In the genomic region with DNA sequence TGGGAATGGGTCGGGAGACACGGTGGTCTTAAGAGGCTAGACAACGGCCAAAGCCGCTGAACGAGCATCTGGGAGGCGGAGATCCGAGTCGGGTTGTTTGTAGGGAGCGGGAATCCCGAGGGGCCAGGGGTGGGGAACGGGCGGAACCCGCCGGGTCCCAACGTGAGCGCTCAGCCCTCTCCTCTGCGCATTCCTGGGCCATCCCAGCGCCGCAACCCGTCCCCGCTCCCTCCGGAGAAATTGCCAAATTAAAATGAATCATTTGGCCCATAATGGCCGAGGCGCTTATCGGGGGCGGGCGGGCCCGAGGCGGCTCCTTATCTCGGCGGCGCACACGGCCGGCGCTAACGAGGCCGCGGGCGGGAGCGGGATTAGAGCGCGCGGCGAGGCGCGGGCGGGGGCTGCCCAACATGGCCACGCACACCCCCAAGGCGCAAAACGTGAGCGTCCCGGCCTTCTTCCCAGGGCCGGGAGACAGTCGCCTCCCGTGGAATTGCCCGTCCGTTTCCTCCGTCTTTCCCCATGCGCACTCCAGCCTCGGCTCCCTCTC, we compare ENCODE assay signal across 8 mouse cellular contexts. TPM values are rescaled to one million over a fixed set of nuclear protein-coding genes. Genes with fewer than 3 reads are reported as not detected.
DNase-seq lines count a peak whose midpoint lies in the region; ATAC-seq and TF ChIP-seq lines count a peak whose summit lies in the region.

Tal1 (plus strand) TSS at position 56 of the 550 bp plus-strand sequence.

- ATAC-seq in common myeloid progenitor, adult 5-6 weeks (replicated peaks; ENCODE audit: low read depth, poor library complexity, severe bottlenecking) = peak; percentile 36
- ATAC-seq in heart, embryonic 11.5 days (replicated peaks; ENCODE audit: insufficient number of reproducible peaks, low FRiP score, low TSS enrichment) = peak; percentile 81
- no peak for ATAC-seq in kidney, postnatal 0 days (replicated peaks; ENCODE audit: low FRiP score, low read depth)
- ATAC-seq in stomach, postnatal 0 days (ENCODE audit: low FRiP score, low TSS enrichment) = peak; percentile 67
- no peak; the same call in 1 of the 2 replicates for ATAC-seq in granulocyte monocyte progenitor cell, adult 5-6 weeks (replicated peaks; ENCODE audit: poor library complexity, severe bottlenecking)

- peak within 1 kb of the TSS; percentile 75 for H3K4me2 ChIP-seq in heart, embryonic 11.5 days
- H3K4me2 ChIP-seq in kidney, postnatal 0 days (ENCODE audit: low read length) = peak within 1 kb of the TSS; percentile 72
- H3K4me2 ChIP-seq in stomach, postnatal 0 days (replicated peaks; ENCODE audit: low read depth) = peak within 1 kb of the TSS; percentile 64

- H3K4me3 ChIP-seq in gastrocnemius, adult 2 months = peak within 1 kb of the TSS; percentile 74
- H3K4me3 ChIP-seq in heart, embryonic 11.5 days (ENCODE audit: low read depth, low read length) = peak within 1 kb of the TSS; percentile 56
- H3K4me3 ChIP-seq in kidney, postnatal 0 days (replicated peaks; ENCODE audit: low read depth, low read length) = peak within 1 kb of the TSS; percentile 45
- peak within 1 kb of the TSS; percentile 43 for H3K4me3 ChIP-seq in stomach, postnatal 0 days (ENCODE audit: low read depth, low read length)

- no peaks in the 10 kb centered on the region for H3K9me3 ChIP-seq in heart, embryonic 11.5 days (replicated peaks; ENCODE audit: control insufficient read depth, low read length)
- no peaks in the 10 kb centered on the region for H3K9me3 ChIP-seq in kidney, postnatal 0 days (replicated peaks; ENCODE audit: low read length)
- H3K9me3 ChIP-seq in stomach, postnatal 0 days (ENCODE audit: control insufficient read depth, low read length) = no peaks in the 10 kb centered on the region

- under 1% methylated on average over 53 of the region's 60 CpGs for WGBS in heart, embryonic 11.5 days (ENCODE audit: insufficient replicate concordance)
- WGBS in kidney, postnatal 0 days = under 1% methylated on average over 60 of the region's 60 CpGs
- WGBS in stomach, postnatal 0 days = under 1% methylated on average over 53 of the region's 60 CpGs

- intact Hi-C loops in gastrocnemius, adult 2 months (cut with DNase I) = loop anchor here (10.0 kb wide), 1 partner anchor 152 kb away; the partner anchor contains the start of gene Foxd2

- no peak for TF ChIP-seq CTCF in gastrocnemius, adult 2 months (IDR thresholded peaks at IDR 0.05)
- no peak for TF ChIP-seq CTCF in kidney, postnatal 0 days (IDR thresholded peaks at IDR 0.05; ENCODE audit: low read depth)
- TF ChIP-seq CTCF in stomach, postnatal 0 days (IDR thresholded peaks at IDR 0.05; ENCODE audit: low read depth) = no peak

- H3K36me3 ChIP-seq in heart, embryonic 11.5 days (ENCODE audit: control insufficient read depth, insufficient read depth, low read length) = no peaks in the 10 kb centered on the region
- no peaks in the 10 kb centered on the region for H3K36me3 ChIP-seq in kidney, postnatal 0 days (ENCODE audit: insufficient read depth, low read length)
- no peaks in the 10 kb centered on the region for H3K36me3 ChIP-seq in stomach, postnatal 0 days (ENCODE audit: control insufficient read depth, insufficient read depth, low read length)

- peaks cover 15% of the 10 kb centered on the region for H3K4me1 ChIP-seq in heart, embryonic 11.5 days (ENCODE audit: control insufficient read depth, insufficient read depth, low read length)
- peaks cover 16% of the 10 kb centered on the region; the same call in 1 of the 2 replicates for H3K4me1 ChIP-seq in kidney, postnatal 0 days (replicated peaks; ENCODE audit: insufficient read depth, low read length)
- H3K4me1 ChIP-seq in stomach, postnatal 0 days (replicated peaks; ENCODE audit: control insufficient read depth, insufficient read depth) = 0 out of 2 replicates have a peak, but pooled peaks cover 3% of the 10 kb centered on the region

- H3K27ac ChIP-seq in gastrocnemius, adult 2 months = peak within 1 kb of the TSS; percentile 88
- peak within 1 kb of the TSS; percentile 88 for H3K27ac ChIP-seq in heart, embryonic 11.5 days (ENCODE audit: low read depth, low read length)
- H3K27ac ChIP-seq in kidney, postnatal 0 days = peak within 1 kb of the TSS; percentile 81
- H3K27ac ChIP-seq in stomach, postnatal 0 days (replicated peaks) = peak within 1 kb of the TSS; percentile 65

- peaks cover 71% of the 10 kb centered on the region for H3K27me3 ChIP-seq in heart, embryonic 11.5 days (ENCODE audit: control insufficient read depth, insufficient read depth, low read length)
- peaks cover 79% of the 10 kb centered on the region for H3K27me3 ChIP-seq in kidney, postnatal 0 days (ENCODE audit: insufficient read depth, low read length)
- H3K27me3 ChIP-seq in stomach, postnatal 0 days (ENCODE audit: control insufficient read depth, insufficient read depth, low read length) = peaks cover 16% of the 10 kb centered on the region

- peak within 1 kb of the TSS; percentile 90 for H3K9ac ChIP-seq in heart, embryonic 11.5 days (ENCODE audit: low read depth, low read length)
- H3K9ac ChIP-seq in kidney, postnatal 0 days (ENCODE audit: low read depth, low read length) = peak within 1 kb of the TSS; percentile 63
- H3K9ac ChIP-seq in stomach, postnatal 0 days (ENCODE audit: low read length) = peak within 1 kb of the TSS; percentile 52

- DNase-seq in gastrocnemius, adult 2 months = peak; percentile 51
- no peak for DNase-seq in gastrocnemius, adult 18-20 months (ENCODE audit: low spot score)
- no peak for DNase-seq in kidney, postnatal 0 days (ENCODE audit: low spot score)
- DNase-seq in mesoderm, embryonic 11.5 days (ENCODE audit: low read depth, low spot score) = peak; percentile 43
- no peak for DNase-seq in stomach, postnatal 0 days (ENCODE audit: low spot score)

- no peak for TF ChIP-seq EP300 in stomach, postnatal 0 days (optimal IDR thresholded peaks at IDR 0.05)

RNA-seq across cellular contexts. Expression of gene Tal1, which starts in this region (rescaled TPM):
- total RNA-seq in gastrocnemius, adult 2 months (2021) = 1 to 10 TPM in 1 of 2 experiments, under 1 TPM in 1; 0.94 to 1.7 TPM
- 1 to 10 TPM in 1 of 2 experiments, under 1 TPM in 1; 0.93 to 1.0 TPM for total RNA-seq in gastrocnemius, adult 18-20 months (2021)
- total RNA-seq in common myeloid progenitor, adult 5-6 weeks (2017) = 38.4 and 47.6 TPM in 2 replicates
- polyA plus RNA-seq in heart, embryonic 11.5 days (2014; fragmentation: Nextera tagmentation; extraction: Ambion mirVana) = 10.1 and 14.1 TPM in 2 replicates
- polyA plus RNA-seq in kidney, postnatal 0 days (2015; fragmentation: Nextera tagmentation; extraction: Ambion mirVana) = 1.0 and 1.1 TPM in 2 replicates
- polyA plus RNA-seq in stomach, postnatal 0 days (2015; fragmentation: Nextera tagmentation; extraction: Ambion mirVana) = 0.16 and 0.19 TPM in 2 replicates
- total RNA-seq in granulocyte monocyte progenitor cell, adult 5-6 weeks (2014; fragmentation: Nextera tagmentation) = 12.1 and 14.4 TPM in 2 replicates
- total RNA-seq in granulocyte monocyte progenitor cell, adult 5-6 weeks (2017) = 5.8 and 9.5 TPM in 2 replicates

Comparison
In these comparisons a context has a peak if more than half of its experiments do, and no peak if none do; other contexts are left out.
1. DNase-seq: peak in gastrocnemius, adult 2 months (single experiment) and mesoderm, embryonic 11.5 days (single experiment); none in gastrocnemius, adult 18-20 months (single experiment), kidney, postnatal 0 days (single experiment) and stomach, postnatal 0 days (single experiment).
2. Peak in ATAC-seq, H3K4me3 ChIP-seq, H3K27ac ChIP-seq, H3K9ac ChIP-seq and H3K4me2 ChIP-seq in stomach, postnatal 0 days; RNA of the gene not detected or under 1 TPM.
3. ATAC-seq: peak in common myeloid progenitor, adult 5-6 weeks (single experiment) and heart, embryonic 11.5 days (single experiment); none in kidney, postnatal 0 days (single experiment) and granulocyte monocyte progenitor cell, adult 5-6 weeks (single experiment).
4. Peak in every context shown above with its lines, with median percentiles within 50 percentile points of each other: H3K27ac ChIP-seq, H3K4me3 ChIP-seq, H3K4me2 ChIP-seq and H3K9ac ChIP-seq.